Mouse (Mus musculus): ENCODE results near the gene Slc26a11.
A peak's percentile ranks its signal among the peaks of the same experiment; 100 is the strongest.

- TF ChIP-seq CTCF (IDR thresholded peaks at IDR 0.05; ENCODE audit: low read depth) (peak; percentile 88), EP300 (optimal IDR thresholded peaks at IDR 0.05) (no peak)
Observed at GRCm38 (mm10) chr11:119404627-119405026, 49.3 kb downstream of the Slc26a11 start.
